Mouse (Mus musculus): ENCODE measurements around the gene Crlf1.

Crlf1 gene

DNA sequence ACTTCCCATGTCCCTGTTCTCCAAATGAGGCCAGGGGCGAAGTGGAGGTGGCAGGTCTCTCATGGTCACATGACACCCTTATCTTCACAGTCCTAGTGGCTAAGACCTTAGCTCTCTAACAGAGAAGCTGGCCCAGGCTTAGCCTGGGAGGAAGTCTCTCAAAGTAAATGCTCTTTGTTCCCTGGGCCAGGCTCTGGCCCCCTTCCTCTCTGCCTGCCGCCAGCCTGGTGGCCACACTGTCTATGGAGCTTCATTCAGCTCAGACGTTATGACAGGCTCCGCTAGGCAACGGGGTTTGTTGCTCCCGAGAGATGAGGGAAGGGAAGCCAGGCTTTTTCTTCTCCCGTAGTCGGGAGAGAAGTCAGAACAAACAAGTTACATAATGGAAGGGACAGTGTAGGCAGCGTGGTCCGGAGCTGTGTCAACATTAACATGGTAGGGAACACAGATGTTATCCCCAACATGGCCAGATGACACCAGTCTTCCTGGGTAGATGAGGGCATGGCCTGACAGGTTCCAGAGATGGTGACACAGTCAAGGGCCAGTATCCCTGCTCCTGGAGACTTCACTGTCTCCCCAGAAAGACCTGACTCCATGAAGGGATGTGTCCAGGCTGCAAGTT, 23.6 kb upstream of the Crlf1 start:
- no peak for DNase-seq

DNA sequence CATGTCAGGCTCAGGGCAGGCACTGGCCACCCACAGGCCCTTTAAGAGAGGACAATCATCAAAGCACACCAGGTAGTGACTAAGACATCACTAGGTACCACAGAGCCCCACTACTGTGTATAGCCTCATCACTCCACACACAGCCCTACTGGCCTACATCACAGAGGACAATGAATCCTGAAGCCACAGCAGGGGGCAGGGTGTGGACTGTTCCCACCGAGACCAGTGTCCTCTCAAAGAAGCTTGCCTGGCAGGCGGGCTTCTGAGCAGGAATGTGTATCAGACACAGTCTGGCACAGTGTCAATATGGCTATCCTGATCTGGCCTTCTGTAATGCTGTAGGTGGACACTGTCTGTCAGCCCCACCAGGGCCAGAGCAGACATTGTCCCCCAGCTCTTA, 23.0 kb upstream of the Crlf1 start:
- no peak for DNase-seq

DNA sequence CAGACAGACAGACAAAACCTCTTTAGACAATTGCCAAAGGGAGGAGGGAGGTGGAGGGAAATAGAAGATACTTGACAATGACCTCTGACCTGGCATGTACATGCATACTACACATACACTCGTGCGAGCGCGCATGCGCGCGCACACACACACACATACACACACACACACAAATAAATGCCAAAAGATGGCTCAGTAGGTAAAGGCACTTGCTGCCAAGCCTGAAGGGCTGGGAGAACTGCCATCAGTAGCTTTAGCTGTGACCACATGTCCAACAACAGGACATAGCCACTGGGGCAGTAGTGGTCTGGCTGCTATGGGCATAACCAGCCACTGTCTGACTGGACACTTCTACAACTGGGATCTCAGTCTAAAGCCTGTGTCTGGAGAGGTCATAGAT, 21.1 kb upstream of the Crlf1 start:
- DNase-seq = no peak

DNA sequence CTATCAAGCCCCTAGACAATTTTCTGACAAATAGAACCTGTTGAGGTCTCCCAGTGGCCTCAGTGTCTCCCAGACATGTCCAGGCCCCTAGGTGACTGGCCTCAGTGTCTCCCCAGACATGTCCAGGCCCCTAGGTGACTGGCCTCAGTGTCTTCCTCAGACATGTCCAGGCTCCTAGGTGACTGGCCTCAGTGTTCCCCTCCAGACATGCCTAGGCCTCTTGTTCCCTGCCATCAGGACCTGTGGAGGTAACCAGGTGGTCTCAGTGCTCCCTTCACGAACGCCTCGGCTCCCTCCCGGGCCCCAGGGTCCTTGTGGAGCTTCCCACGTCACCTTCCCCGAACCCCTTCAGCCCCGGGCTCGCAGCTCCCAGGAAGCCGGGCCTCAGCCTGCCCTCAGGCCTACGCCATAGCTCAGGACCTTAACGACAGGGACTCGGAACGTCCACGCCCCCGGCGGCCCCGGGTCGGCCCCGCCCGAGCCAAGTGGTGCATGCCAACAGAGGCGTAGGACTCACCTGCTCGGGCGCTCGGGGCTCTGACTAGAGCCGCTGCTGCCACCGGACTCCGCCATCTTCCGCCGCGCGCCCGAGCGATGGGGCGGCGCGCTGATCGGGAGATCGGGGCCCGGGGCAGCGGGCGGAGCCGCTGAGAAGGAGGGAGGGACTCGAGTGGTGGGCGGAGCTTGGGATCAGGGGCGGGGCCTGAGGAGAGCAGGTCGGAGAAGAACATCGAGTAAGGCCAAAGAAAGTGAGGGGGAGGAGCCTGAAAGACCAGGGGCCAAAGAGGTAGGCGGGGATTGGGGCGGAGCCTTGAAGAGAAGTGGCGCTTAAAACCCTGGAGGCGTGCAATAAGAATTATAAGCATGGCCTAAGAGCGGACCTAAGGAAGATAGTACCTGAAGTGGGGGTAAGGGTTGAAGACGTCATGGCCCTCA, 16.4 kb upstream of the Crlf1 start, which contains the start of gene Klhl26:
TSS of gene Klhl26 (minus strand) at position 636 of the 936 bp plus-strand sequence.
- peak; percentile 97 to 99 for DNase-seq

DNA sequence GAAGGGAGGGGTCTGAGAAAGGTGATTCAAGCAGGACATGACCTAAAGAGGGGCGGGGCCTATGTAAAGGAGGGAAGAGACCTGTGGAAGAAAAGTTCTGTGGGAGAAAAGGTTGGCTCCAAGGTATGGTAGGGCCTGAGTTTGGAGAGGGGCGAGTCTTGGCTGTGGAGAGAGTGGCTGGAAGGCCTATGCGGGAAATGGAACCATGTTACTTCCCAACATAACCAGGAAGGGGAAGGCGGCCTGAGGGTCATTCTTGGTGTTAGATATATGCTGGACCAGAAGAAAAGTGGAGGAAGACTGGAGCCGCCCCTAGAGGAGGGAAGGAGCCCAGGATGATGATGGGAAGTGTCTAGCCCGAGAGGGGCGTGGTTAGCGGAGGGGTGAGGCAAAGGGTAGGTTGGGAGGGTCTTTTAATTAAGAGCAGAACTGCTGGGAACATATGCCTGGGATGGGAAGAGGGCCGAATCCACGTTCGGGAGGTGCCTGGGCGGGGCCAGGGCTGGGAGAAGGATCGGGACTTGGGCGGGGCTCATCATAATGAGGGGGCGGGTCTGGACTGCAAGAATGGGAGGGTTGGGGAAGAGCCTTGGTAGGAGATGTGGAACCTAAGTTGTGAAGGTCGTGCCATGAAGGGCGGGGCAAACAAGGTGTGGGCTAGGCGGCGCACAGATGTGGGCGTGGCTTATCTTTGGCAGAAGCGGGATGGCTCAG, 15.5 kb upstream of the Crlf1 start:
- peak; percentile 24 to 31 for DNase-seq

DNA sequence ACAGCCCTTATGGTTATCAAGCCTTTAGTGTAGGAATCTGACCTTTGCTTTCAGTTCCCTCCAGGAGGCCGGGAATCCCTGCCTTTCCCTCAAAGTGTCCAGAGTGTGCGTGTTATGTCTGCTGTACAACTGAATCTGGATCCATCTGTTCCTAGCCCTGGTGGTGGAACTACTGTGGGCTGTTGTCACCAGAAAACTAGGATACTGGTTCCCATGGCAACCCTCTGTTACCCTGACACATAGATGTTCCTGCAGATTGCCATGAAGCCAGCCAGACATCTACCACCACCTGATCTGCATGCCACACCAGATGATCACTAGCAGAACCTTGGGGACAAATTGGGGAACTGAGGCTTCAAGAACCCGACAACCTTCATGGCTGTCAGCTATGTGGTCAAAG, 11.1 kb upstream of the Crlf1 start:
- no peak for DNase-seq

DNA sequence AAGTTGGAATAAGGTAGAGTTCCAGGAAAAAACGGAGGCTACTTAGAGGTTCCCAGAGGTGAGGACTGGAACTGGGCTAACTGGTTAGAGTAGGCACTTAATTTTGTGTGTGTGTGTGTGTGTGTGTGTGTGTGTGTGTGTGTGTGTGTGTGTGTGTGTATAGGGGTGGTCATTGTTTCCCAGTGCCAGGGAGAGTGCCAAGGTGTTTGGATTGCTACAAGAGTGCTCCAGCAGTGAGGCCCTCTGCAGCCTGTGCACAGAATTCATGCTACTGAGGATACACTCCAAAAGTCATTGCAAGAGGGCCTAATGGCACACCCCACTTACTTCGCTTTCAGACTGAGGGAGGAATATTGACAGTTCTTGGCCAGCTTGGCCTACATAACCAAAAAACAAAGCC, 10.0 kb upstream of the Crlf1 start:
- DNase-seq = no peak

DNA sequence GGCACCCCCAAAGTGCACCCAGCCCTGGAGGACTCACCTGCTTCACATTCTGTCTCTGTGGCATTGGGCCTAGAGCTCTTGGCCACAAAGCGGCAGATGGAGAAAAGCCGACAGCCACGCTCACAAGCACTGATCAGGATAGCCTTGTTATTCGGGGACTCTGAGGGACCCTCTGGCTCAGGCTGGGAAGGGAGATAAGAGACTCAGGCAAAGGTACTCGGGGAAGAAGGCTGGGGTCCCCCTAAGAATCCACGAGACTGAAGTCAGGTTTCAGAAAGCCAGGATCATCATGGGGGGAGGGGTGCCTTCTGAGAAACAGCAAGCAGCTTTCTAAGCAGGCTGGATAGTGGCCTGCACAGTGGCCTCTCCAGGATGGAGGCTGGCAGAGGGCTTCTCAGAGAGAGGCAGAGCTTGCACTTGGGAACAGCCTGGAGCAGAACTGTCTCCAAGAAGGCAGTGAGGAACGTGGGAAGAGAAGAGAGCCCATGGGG, 6.7 kb upstream of the Crlf1 start:
- DNase-seq = no peak

DNA sequence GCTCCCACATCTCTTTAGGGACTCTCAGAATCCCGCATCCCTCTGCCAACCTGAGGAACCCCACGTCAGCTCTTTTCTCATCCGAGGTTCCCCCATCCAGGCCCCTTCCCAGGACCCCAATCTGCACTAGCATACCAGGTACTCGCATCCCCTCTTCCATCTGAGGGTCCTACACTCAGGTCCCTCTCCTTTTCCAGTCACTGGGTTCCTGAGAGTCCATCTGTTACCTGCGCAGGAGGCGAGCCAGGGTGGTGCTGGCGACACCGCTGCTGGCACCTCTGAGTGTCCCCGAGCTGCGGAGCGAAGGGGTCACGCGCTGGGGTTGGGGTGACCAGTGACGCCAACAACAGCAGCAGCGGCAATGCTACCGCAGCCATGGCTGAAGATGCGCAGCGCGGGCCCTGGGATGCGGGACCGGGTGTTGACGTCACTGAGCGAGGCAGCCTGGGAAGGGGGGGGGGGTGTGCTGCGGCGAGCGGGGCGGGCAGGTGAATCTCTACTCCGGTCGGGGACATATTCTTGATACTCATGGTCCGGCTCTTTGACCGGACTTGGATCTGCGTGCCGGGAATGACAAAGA, 5.9 kb upstream of the Crlf1 start, which contains the start of gene Tmem59l:
TSS of gene Tmem59l (minus strand) at position 418 of the 580 bp plus-strand sequence.
- DNase-seq = no peak

DNA sequence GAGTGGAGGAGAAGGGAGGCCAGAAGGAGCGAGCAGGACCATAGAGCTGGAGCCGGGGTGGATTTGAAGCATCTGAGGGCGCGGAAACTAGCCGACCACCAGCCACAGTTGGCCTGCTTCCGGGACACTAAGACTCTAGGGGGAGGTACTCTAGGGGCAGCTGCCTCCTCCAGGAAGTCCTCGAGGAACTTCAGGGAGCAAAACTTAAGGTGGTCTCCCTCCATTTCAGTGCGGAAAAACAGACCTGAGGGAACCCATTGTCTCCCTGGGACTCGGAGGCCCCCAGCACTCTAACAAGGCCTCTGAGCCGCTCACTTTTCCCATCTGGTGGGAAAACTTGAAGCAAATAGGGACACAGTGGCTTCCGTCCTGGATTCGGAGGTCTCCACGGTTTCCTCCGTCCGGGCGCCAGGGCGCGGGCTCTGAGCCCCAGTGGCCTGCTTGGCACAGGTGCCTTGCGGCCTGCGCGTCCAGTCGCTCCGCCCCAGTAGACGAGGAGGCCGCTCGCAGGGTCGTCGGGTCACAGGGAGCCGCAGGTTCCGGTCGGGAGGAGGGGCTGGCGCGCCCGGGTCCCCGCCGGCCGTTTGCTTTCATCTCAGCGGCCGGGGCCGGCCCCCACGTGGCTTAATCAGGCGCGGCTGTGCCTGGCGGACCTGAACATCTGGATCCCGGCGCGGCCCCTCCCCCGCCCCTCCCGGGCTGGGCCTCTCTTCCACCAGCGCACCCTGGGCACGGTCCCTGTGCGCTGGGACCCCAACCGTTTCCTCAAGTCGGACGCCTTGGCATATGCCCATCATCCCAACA, 4.8 kb upstream of the Crlf1 start:
- DNase-seq = peak; percentile 60 to 72

DNA sequence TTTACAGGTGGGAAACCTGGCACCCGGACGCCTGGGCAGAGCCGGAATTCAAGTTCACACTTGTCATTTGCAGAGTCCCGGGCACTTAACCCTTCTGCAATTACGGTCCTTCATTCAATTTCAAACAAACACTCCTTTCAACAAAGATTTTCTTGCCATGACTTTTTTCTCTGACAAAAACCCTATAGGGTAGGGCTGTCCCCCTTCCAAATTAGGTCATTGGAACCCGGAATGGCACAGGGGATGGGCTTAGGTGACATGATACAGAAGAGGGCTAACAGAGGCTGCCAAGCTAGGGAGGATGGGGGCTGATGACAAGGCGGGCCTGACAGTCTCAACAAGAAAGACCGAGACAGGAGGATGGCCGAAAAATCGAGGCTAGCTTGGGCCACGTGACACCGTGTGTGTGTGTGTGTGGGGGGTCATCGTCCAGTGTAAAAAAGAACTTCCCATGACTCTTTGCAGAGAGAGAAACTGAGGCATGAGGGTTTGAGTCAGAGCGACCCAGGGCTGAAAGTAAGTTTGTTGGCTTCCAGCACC, 4.0 kb upstream of the Crlf1 start:
- DNase-seq = no peak

DNA sequence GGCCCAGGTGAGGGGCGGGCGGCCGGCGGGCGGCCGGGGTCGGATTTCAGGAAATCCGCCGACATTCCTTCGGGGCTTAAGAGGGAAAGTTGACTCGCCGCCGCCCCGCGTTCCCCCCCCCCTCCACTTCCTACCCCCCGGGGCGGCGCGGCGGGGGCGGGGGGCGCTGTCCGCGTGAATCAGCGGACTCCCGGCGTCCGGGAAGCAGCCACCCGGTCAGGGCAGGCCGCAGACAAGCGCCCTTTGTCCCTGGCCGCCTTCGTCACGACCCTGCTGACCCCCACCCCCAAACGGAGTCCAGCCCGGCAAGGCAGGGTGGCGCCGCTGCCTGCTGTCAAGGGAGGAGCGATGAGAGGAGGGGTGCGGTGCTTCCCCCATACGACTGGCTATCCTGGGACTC, 3.4 kb upstream of the Crlf1 start:
- DNase-seq = peak; percentile 37 to 51

DNA sequence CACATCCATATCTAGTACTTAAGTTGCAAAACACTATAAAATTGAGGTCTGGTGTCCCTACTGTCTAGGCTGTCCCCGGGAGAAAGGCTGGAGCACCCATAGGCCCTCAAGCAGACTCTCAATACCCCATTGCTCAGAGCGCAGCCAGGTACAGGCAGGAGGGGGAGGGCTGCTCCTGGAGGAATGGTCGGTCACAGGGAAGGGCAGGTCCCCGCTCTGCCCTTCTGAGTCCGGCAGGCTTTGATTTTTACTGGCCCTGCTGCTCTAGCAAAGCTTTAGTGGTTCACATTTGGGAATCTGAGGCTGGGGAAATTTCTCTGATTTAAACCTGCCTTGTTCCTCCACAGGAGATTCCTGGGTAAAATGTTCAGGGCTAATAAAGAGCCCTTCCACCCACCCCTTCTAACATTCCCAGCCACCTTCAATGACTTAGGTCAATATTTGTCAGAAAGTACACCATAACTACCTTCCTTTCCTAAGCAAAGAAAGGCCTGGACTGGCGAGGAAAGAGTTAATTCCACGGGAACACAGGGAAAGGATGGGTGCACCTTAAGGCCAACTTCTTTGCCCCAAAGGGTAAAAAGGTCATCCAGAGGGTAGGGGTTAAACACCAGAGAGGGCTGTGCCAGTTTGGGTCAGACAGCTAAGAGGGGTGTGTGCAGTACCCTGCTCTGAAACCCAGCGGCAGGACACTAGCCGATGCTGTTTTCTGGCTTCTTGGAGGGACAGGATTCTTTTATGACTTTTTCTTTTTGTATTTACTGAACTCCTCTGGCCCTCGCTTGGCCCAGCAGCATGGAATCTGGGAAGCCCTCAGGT, 2.7 kb upstream of the Crlf1 start:
- DNase-seq = no peak

DNA sequence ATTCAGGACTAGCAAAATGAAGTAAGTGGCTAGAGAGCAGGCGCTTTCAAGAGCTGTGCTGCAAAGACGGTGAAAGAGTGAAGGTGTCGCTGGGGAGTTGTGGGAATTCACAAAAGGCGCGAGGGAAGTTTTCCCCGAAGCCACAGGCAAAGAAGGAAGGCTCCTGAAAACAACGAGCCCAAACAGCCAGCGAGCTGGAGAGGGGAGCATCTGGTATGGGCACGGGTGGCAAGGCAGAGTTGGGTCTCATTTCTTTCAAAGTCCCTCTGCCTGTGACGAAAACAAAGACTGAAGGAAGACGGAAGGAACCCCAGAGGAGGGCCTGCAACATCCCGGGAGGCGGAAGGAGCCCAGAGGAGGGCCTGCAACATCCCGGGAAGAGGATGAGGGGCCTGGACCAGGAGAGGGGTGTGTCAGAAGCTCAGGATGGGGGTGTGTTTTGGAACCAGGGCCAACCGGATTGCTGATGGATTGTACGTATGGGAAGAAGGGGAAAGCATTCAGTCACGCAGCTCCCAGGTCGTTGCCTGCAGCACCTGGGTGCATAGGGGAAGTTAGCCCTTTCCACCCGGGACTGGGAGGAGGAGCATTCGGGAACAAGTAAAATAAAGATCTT, 2.0 kb upstream of the Crlf1 start:
- DNase-seq = no peak

DNA sequence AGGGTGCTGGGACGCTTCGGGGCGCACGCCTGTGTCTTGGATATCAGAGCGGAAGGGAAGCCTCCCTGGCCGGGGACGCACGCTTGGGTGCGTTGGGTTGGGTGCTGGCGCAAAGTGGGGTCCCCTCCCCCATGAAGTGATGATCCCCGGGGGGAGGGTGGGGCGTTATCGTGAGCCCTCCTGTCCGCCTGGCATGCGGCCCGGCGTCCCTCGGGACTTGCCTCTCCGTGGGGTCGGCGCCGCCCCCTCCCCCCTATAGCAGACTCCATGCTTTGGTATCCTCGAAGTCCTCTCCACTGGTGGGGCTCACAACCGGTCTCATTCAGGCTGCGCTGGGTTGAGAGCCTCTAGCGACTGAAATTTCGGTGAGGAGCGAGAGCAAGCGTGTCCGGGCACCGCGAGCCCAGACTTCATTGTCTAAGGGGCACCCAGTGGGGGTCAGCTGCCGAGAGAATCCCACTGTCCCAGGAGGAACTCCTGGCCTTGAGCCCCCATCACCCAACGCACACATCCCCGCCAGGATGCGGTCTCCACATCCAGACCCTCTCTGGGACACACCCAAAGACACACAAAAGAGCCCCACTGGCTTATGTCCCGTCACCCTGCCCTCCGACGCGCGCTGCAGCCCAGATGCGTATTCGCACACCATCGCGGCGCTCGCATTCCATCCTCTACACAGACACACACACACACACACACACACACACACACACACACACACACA, 896 bp downstream of the Crlf1 start:
- no peak for DNase-seq

DNA sequence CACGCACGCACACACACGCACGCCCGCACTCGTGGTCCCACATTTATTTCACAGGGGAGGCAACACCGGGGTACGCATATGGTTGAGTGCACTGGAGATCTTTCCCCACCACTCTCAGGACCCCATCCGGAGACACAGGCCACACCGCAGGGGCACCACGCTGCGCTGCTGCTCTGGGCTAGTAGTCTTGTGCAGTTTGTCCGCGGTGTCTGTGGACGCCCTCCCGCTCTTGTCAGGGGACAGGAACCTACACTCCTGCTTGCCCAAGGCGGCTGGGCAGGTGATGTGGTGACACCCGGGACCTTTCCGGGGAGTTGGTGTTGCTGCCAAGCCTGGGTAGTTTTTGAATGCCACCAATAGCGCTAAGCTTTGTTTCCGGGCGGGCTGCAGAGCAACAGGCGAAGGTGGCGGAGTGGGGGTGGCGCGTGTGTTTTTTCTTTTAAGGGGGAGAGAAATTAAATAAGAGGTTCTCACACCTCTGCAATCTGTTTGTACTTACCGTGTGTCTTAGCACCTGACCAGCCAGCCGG, 1.5 kb downstream of the Crlf1 start:
- no peak for DNase-seq

DNA sequence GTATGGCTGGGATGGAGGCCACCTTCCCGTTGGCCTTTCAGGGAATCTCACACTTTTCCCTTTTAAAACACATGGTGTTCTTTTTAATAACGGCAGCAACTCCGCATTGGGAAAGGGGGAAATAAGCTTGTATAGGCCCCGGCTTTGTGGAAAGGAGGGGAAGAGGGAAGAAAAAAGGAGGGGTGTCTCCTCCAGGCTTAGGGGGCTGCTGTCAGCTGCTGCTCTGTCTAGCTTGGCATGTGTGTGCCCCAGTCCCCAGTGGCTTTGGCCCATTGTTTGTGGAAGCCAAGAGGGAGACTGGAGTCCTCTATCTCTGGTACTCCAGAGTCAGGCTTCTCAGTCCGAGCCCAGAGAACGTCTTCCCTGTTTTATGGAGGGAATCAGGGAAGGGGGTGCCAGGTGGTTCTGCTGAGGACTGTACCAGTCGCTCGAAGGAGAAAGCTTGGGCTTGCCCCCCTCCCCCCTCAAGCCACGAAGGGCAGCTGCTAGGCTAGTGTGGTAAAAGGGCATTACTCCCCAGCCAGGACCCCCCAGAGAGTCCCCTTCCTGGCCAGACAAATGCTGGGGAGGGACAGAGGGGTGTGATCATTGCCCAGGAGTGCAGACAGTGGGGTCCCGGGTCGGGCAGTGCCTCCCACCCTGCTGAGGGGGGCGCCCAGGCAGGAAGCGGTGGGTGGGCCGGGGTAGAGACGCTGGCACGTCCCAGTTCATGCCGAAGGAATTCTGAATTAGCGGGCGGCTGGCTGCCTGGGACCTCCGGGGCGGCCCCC, 2.2 kb downstream of the Crlf1 start:
- no peak for DNase-seq

DNA sequence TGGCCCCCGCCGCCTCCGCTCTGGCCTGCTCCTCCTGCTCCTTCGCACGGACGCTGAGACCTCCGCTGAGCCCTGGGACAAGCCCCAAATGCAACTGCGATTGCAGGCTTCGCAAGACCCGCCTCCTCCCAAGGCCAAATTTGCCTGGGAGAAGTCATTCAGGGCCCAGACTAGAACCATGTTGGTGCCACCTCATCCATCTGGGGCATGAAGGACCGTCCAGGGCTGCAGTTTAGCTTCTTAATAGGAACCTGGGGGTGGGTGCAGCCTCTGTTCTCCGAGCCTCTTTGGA, 2.8 kb downstream of the Crlf1 start:
- DNase-seq = no peak
